Mouse (Mus musculus) cerebellum, adult 2 months (tissue): ENCODE measurements around the gene Unc119b.

Experiments
- CTCF ChIP-seq: fragments of 200-500 bp; IDR thresholded peaks from 2 replicates; pipeline ENCODE4 v1.5.1; 2011; ENCODE audit warnings: low read depth, mild to moderate bottlenecking, control low read depth, low read length, moderate library complexity, borderline replicate concordance; ENCODE audit not compliant: insufficient read depth
- POLR2A ChIP-seq: fragments of 200-500 bp; IDR thresholded peaks from 2 replicates; pipeline ENCODE4 v1.6.1; 2011; ENCODE audit warnings: low read length, control low read depth, borderline replicate concordance; ENCODE audit not compliant: insufficient read depth

- TF ChIP-seq CTCF (no peak), POLR2A (no peak)
Measured at GRCm38 (mm10) chr5:115127421-115128179, 7.2 kb downstream of the Unc119b start.
